ENCODE assay signal across 8 mouse cellular contexts in the genomic region with DNA sequence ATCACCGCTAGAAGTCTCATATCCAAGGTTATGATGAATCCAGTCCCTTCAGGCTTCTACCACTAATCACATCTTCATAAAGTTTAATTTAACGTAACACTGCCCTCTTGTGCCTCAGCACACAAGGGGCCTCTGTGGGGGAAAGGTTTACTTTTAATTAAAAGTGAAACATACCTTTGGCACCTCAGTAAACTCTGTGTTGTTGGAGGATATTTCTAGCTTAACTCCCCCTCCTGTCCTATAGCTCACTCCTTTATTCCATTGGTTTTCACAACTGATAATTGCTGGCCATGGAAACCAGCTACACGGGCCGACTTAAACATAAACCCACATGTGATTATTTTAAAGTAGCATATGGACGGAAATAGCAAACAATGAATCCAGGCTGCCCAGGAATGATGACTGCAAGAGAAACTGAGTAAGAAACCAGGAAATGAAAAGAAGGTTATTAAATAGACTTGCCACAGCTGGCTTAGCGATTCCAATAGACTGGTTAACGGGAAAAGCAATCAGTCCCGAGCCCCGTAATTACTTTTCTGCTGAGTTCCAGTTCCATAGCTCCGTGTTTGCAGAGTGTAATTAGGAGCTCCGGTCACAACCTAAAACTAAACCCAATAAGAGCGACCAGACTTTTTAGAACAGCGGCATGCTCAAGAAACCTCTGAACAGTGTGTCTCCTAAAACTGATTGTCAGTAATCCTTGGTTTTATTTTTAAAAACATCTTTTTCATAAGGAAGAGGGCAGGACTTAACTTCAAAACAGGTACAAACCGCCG.
DNase-seq lines count a peak whose midpoint lies in the region; ATAC-seq and TF ChIP-seq lines count a peak whose summit lies in the region.

No protein-coding gene starts in this region.

- no peak overlapping the region for H3K4me3 ChIP-seq in embryonic facial prominence, embryonic 12.5 days
- no peak overlapping the region for H3K4me3 ChIP-seq in lung, postnatal 0 days (ENCODE audit: low read depth, low read length)
- no peak overlapping the region for H3K4me3 ChIP-seq in liver, embryonic 11.5 days (ENCODE audit: low read depth, low read length)

- ATAC-seq in embryonic facial prominence, embryonic 12.5 days (ENCODE audit: insufficient number of reproducible peaks, insufficient read depth, low FRiP score, low TSS enrichment) = no peak
- peak; percentile 54 for ATAC-seq in lung, postnatal 0 days
- no peak for ATAC-seq in liver, embryonic 11.5 days (replicated peaks; ENCODE audit: low FRiP score)

- DNase-seq in layer of hippocampus, adult 9-10 months (ENCODE audit: low spot score) = peak; percentile 13
- no peak for DNase-seq in layer of hippocampus, adult 9-11 months
- peak; percentile 28 for DNase-seq in heart, postnatal 4 days
- peak; percentile 79 for DNase-seq in lung, postnatal 0 days (ENCODE audit: low spot score)
- DNase-seq in adrenal gland, postnatal 4 days (ENCODE audit: low spot score in 2 of 2) = no peak
- DNase-seq in thymus, postnatal 36 days = no peak
- DNase-seq in liver, embryonic 11.5 days (ENCODE audit: low spot score) = no peak

- H3K27ac ChIP-seq in embryonic facial prominence, embryonic 12.5 days = no peak overlapping the region
- no peak overlapping the region for H3K27ac ChIP-seq in lung, postnatal 0 days (ENCODE audit: low read length)
- H3K27ac ChIP-seq in liver, embryonic 11.5 days (ENCODE audit: low read depth, low read length) = no peak overlapping the region

- peak; percentile 72 for TF ChIP-seq CTCF in lung, postnatal 0 days (IDR thresholded peaks at IDR 0.05)

- no peaks in the 10 kb centered on the region for H3K9me3 ChIP-seq in embryonic facial prominence, embryonic 12.5 days
- no peaks in the 10 kb centered on the region for H3K9me3 ChIP-seq in lung, postnatal 0 days (ENCODE audit: low read length)
- H3K9me3 ChIP-seq in liver, embryonic 11.5 days (ENCODE audit: control insufficient read depth, low read length) = no peaks in the 10 kb centered on the region

- peaks cover 12% of the 10 kb centered on the region; the same call in 1 of the 2 replicates for H3K4me1 ChIP-seq in embryonic facial prominence, embryonic 12.5 days
- H3K4me1 ChIP-seq in lung, postnatal 0 days (ENCODE audit: insufficient read depth, low read depth, low read length) = no peaks in the 10 kb centered on the region
- H3K4me1 ChIP-seq in liver, embryonic 11.5 days (replicated peaks; ENCODE audit: control insufficient read depth, insufficient read depth, low read length) = no peaks in the 10 kb centered on the region

- H3K4me2 ChIP-seq in embryonic facial prominence, embryonic 12.5 days (replicated peaks) = peak overlapping the region; percentile 24
- H3K4me2 ChIP-seq in lung, postnatal 0 days (replicated peaks; ENCODE audit: low read depth, low read length) = peak overlapping the region; percentile 37
- no peak overlapping the region for H3K4me2 ChIP-seq in liver, embryonic 11.5 days

- H3K9ac ChIP-seq in embryonic facial prominence, embryonic 12.5 days = no peak overlapping the region
- H3K9ac ChIP-seq in lung, postnatal 0 days (replicated peaks; ENCODE audit: low read depth) = no peak overlapping the region
- no peak overlapping the region for H3K9ac ChIP-seq in liver, embryonic 11.5 days (ENCODE audit: low read depth, low read length)

- WGBS in embryonic facial prominence, embryonic 12.5 days = 39% methylated on average over 15 of the region's 15 CpGs
- 39% methylated on average over 15 of the region's 15 CpGs for WGBS in lung, postnatal 0 days
- WGBS in liver, embryonic 11.5 days = 64% methylated on average over 15 of the region's 15 CpGs

- H3K27me3 ChIP-seq in embryonic facial prominence, embryonic 12.5 days = no peaks in the 10 kb centered on the region
- H3K27me3 ChIP-seq in lung, postnatal 0 days (replicated peaks; ENCODE audit: insufficient read depth, low read length) = no peaks in the 10 kb centered on the region
- H3K27me3 ChIP-seq in liver, embryonic 11.5 days (replicated peaks; ENCODE audit: control insufficient read depth, insufficient read depth, low read length) = no peaks in the 10 kb centered on the region

- H3K36me3 ChIP-seq in embryonic facial prominence, embryonic 12.5 days = no peaks in the 10 kb centered on the region
- no peaks in the 10 kb centered on the region for H3K36me3 ChIP-seq in lung, postnatal 0 days (ENCODE audit: insufficient read depth, low read length)
- no peaks in the 10 kb centered on the region for H3K36me3 ChIP-seq in liver, embryonic 11.5 days (ENCODE audit: control insufficient read depth, insufficient read depth, low read length)

- TF ChIP-seq EP300 in lung, postnatal 0 days (IDR thresholded peaks at IDR 0.05) = peak; percentile 22; the same call in 1 of the 2 replicates

Comparison
In these comparisons a context has a peak if more than half of its experiments do, and no peak if none do; other contexts are left out.
1. DNase-seq: peak in layer of hippocampus, adult 9-10 months (single experiment), heart, postnatal 4 days (single experiment) and lung, postnatal 0 days (single experiment); none in layer of hippocampus, adult 9-11 months (single experiment), adrenal gland, postnatal 4 days (0 of 2), thymus, postnatal 36 days (0 of 2) and liver, embryonic 11.5 days (single experiment).